ENCODE assay signal across 27 mouse cellular contexts in the genomic region with DNA sequence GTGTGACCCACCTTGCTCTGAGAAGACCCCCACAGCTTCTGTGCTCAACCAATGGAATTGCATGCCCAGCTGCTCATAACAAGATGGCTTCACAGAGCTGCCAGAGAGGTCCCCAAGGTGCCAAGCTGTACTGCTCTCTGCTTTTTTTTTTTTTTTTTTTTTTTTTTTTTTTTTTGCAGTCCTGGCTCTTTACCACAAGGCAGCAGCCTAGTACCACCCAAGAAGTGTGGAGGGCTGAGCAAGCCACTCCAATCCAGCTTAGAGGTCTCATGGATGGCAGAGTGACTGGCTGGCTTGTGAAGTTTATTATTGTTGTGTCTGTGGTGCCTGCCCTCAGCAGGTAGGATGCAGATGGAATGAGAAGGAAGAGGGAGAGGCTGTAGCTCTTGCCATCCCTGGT. TPM values are rescaled to one million over a fixed set of nuclear protein-coding genes. Genes with fewer than 3 reads are reported as not detected.
A peak's percentile ranks its signal among the peaks of the same experiment; 100 is the strongest.
DNase-seq lines count a peak whose midpoint lies in the region; ATAC-seq and TF ChIP-seq lines count a peak whose summit lies in the region.
"Had no signal": no experiment of that assay in that cellular context is flagged by ENCODE, and none has a peak within 500 bp of the region (broad histone marks: within the 10 kb centered on the region; RNA-seq: fewer than 3 reads in every experiment).

No protein-coding gene starts in this region.

- H3K27me3 ChIP-seq in kidney, postnatal 0 days (ENCODE audit: insufficient read depth, low read length): no peaks in the 10 kb centered on the region
- H3K27me3 ChIP-seq in kidney, embryonic 14.5 days (ENCODE audit: control insufficient read depth, insufficient read depth, low read length): no peaks in the 10 kb centered on the region
- H3K27me3 ChIP-seq: forebrain, embryonic 15.5 days; kidney, embryonic 15.5 days; limb, embryonic 13.5 days; stomach, embryonic 15.5 days had no signal

- ATAC-seq in kidney, postnatal 0 days (replicated peaks; ENCODE audit: low FRiP score, low read depth): no peak
- ATAC-seq in kidney, embryonic 14.5 days (ENCODE audit: low FRiP score, low TSS enrichment): no peak
- no peak for ATAC-seq in cerebellum, adult (ENCODE audit: insufficient number of reproducible peaks, low FRiP score, low TSS enrichment)
- ATAC-seq: forebrain, embryonic 15.5 days had no signal

- H3K4me3 ChIP-seq in gastrocnemius, adult 2 months: no peak overlapping the region
- no peak overlapping the region for H3K4me3 ChIP-seq in kidney, postnatal 0 days (replicated peaks; ENCODE audit: low read depth, low read length)
- H3K4me3 ChIP-seq in kidney, embryonic 14.5 days (ENCODE audit: low read length): no peak overlapping the region
- H3K4me3 ChIP-seq: forebrain, embryonic 15.5 days; kidney, embryonic 15.5 days; limb, embryonic 13.5 days; myocyte; stomach, embryonic 15.5 days had no signal

- no peaks in the 10 kb centered on the region for H3K36me3 ChIP-seq in kidney, postnatal 0 days (ENCODE audit: insufficient read depth, low read length)
- no peaks in the 10 kb centered on the region for H3K36me3 ChIP-seq in kidney, embryonic 14.5 days (ENCODE audit: control insufficient read depth, insufficient read depth, low read length)
- H3K36me3 ChIP-seq: forebrain, embryonic 15.5 days; kidney, embryonic 15.5 days; limb, embryonic 13.5 days; stomach, embryonic 15.5 days had no signal

- no peaks in the 10 kb centered on the region for H3K9me3 ChIP-seq in kidney, postnatal 0 days (replicated peaks; ENCODE audit: low read length)
- no peaks in the 10 kb centered on the region for H3K9me3 ChIP-seq in kidney, embryonic 14.5 days (ENCODE audit: control insufficient read depth, low read length)
- H3K9me3 ChIP-seq: forebrain, embryonic 15.5 days; kidney, embryonic 15.5 days; limb, embryonic 13.5 days; stomach, embryonic 15.5 days had no signal

- no peaks in the 10 kb centered on the region for H3K4me1 ChIP-seq in kidney, postnatal 0 days (replicated peaks; ENCODE audit: insufficient read depth, low read length)
- H3K4me1 ChIP-seq in kidney, embryonic 14.5 days (ENCODE audit: control insufficient read depth, insufficient read depth, low read length): no peaks in the 10 kb centered on the region
- H3K4me1 ChIP-seq: forebrain, embryonic 15.5 days; kidney, embryonic 15.5 days; limb, embryonic 13.5 days; stomach, embryonic 15.5 days had no signal

- no peak overlapping the region for H3K4me2 ChIP-seq in kidney, postnatal 0 days (ENCODE audit: low read length)
- no peak overlapping the region for H3K4me2 ChIP-seq in kidney, embryonic 14.5 days (replicated peaks; ENCODE audit: low read depth, low read length)
- H3K4me2 ChIP-seq: forebrain, embryonic 15.5 days; heart, embryonic 11.5 days; kidney, embryonic 15.5 days; limb, embryonic 13.5 days; stomach, embryonic 15.5 days had no signal

- no peak for DNase-seq in gastrocnemius, adult 2 months
- DNase-seq in gastrocnemius, postnatal 14 days: no peak
- DNase-seq in kidney, postnatal 0 days (ENCODE audit: low spot score): no peak
- DNase-seq in retina, postnatal 1 day: peak; percentile 23
- DNase-seq in retina, embryonic 14.5 days (ENCODE audit: low spot score): no peak
- DNase-seq in adrenal gland, adult 18-20 months (ENCODE audit: low spot score in 2 of 2): no peak
- DNase-seq: adrenal gland, adult 8-10 months; cerebellum, adult 9-11 months; heart, postnatal 4 days; layer of hippocampus, postnatal 36 days; lung, adult 18-20 months; lung, postnatal 36 days; thymus, adult 2 months had no signal

- intact Hi-C loops in gastrocnemius, adult 2 months (cut with DNase I): no loop called here
- intact Hi-C loops in gastrocnemius, postnatal 14 days (cut with DNase I; ENCODE audit: low total_unique reads): no loop called here

- no peak overlapping the region for H3K27ac ChIP-seq in gastrocnemius, adult 2 months
- H3K27ac ChIP-seq in kidney, postnatal 0 days: no peak overlapping the region
- H3K27ac ChIP-seq in kidney, embryonic 14.5 days (ENCODE audit: low read depth, low read length): no peak overlapping the region
- H3K27ac ChIP-seq: forebrain, embryonic 15.5 days; kidney, embryonic 15.5 days; limb, embryonic 13.5 days; stomach, embryonic 15.5 days had no signal

- peak; percentile 4; the same call in 1 of the 2 replicates for TF ChIP-seq CTCF in gastrocnemius, adult 2 months (IDR thresholded peaks at IDR 0.05)
- TF ChIP-seq CTCF in kidney, postnatal 0 days (IDR thresholded peaks at IDR 0.05; ENCODE audit: low read depth): 0 out of 2 replicates have a peak, but pooled peaks have one; percentile 18

- no peak overlapping the region for H3K9ac ChIP-seq in kidney, postnatal 0 days (ENCODE audit: low read depth, low read length)
- H3K9ac ChIP-seq in kidney, embryonic 14.5 days (ENCODE audit: low read depth, low read length): no peak overlapping the region
- H3K9ac ChIP-seq: forebrain, embryonic 15.5 days; kidney, embryonic 15.5 days; limb, embryonic 13.5 days; stomach, embryonic 15.5 days had no signal

RNA-seq across cellular contexts. Expression of a gene that starts 18.8 kb away (rescaled TPM):
- total RNA-seq in gastrocnemius, adult 2 months (2021): not detected
- not detected for total RNA-seq in gastrocnemius, postnatal 14 days (2021)
- not detected in 2 replicates for polyA plus RNA-seq in kidney, postnatal 0 days (2015; fragmentation: Nextera tagmentation; extraction: Ambion mirVana)
- not detected in 2 replicates for polyA plus RNA-seq in kidney, embryonic 14.5 days (2014; fragmentation: Nextera tagmentation; extraction: Ambion mirVana)
- total RNA-seq in adrenal gland, adult 18-20 months (2021): not detected
- total RNA-seq: adrenal gland, adult 8-10 months; gastrocnemius, postnatal 4 days; heart, postnatal 4 days; layer of hippocampus, postnatal 36 days; left cerebral cortex, postnatal 14 days had no signal
- polyA plus RNA-seq: embryonic facial prominence, embryonic 11.5 days; forebrain, embryonic 15.5 days; heart, embryonic 11.5 days; kidney, embryonic 15.5 days; large intestine, adult 2 months; limb, embryonic 13.5 days; myocyte; neural tube, embryonic 14.5 days; stomach, embryonic 15.5 days; thymus, adult 2 months had no signal

RNA-seq across cellular contexts. Expression of a gene that starts 40.3 kb away (rescaled TPM):
- not detected for total RNA-seq in gastrocnemius, adult 2 months (2021)
- not detected for total RNA-seq in gastrocnemius, postnatal 14 days (2021)
- not detected in 2 replicates for polyA plus RNA-seq in kidney, postnatal 0 days (2015; fragmentation: Nextera tagmentation; extraction: Ambion mirVana)
- not detected in 2 replicates for polyA plus RNA-seq in kidney, embryonic 14.5 days (2014; fragmentation: Nextera tagmentation; extraction: Ambion mirVana)
- total RNA-seq in adrenal gland, adult 18-20 months (2021): not detected
- total RNA-seq: adrenal gland, adult 8-10 months; gastrocnemius, postnatal 4 days; heart, postnatal 4 days; layer of hippocampus, postnatal 36 days; left cerebral cortex, postnatal 14 days had no signal
- polyA plus RNA-seq: cortical plate, adult 2 months; embryonic facial prominence, embryonic 11.5 days; forebrain, embryonic 15.5 days; heart, embryonic 11.5 days; kidney, embryonic 15.5 days; large intestine, adult 2 months; limb, embryonic 13.5 days; myocyte; neural tube, embryonic 14.5 days; stomach, embryonic 15.5 days; thymus, adult 2 months had no signal
